Mouse (Mus musculus) granulocyte monocyte progenitor cell, adult 5-6 weeks (primary cell): ENCODE measurements around the gene Myo1d. TPM values are rescaled to one million over a fixed set of nuclear protein-coding genes. Genes with fewer than 3 reads are reported as not detected.

Experiments
- ATAC-seq: replicated peaks from 2 replicates; pipeline ENCODE4 v1.8.0; 2016; ENCODE audit warnings: mild to moderate bottlenecking, moderate TSS enrichment, inconsistent platforms; ENCODE audit not compliant: poor library complexity, severe bottlenecking
- total RNA-seq, 2 experiments: library from RNA; stranded (forward) in 1 of 2; stranded (reverse) in 1 of 2; fragments of 200-712, 200-1000 nt in 1 of 2; fragments of >200 nt in 1 of 2; fragmentation: Nextera tagmentation in 1 of 2; gene quantifications; 2 replicates each; pipeline ENCODE4 v1.2.3; 2014 to 2017

Gene Myo1d
- total RNA-seq, 2 experiments from 2014 or later, result 0.46 to 1.7 TPM

- no peak for ATAC-seq
Measured at GRCm38 (mm10) chr11:80743823-80744410, 35.9 kb downstream of the Myo1d start.

DNA sequence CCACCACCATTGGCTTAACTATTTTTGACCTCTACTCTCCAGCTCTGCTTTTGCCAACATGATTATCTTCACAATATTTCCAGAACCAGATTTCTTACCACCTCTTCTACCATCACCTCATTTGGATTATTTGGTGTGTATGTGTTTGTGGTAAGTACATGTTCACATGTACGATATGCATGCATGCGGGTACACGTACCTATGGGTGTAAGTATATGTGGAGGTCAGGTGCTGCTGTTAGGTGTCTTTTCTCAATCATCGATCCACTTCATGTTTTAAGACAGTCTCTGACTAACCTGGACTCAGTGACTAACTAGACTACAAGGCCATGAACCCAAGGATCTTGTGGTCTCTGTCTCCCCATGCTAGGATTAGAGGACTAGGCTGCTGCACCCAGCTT, 37.4 kb downstream of the Myo1d start:
- ATAC-seq, result no peak

DNA sequence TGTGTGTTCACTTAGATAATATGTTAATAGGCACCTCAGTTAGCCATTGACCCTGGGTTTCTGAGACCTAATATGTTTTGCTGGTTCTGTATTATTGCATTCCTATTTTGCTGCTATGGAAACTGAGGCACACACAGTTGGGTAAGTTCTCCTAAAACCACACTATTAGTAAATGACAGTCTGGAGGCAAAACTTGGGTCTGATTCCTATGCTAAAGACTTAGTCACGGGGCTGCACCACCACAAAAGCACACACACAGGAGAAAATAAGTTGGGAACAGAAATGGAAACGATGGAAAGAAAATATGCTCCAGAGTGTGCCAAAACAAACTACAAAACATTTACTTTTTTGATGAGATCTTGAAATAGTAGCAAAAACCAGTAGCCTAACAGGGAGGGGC, 45.1 kb downstream of the Myo1d start:
- ATAC-seq, result no peak

GRCm38 (mm10) chr11:80724701-80725100, 55.1 kb downstream of the Myo1d start:
- no peak for ATAC-seq

DNA sequence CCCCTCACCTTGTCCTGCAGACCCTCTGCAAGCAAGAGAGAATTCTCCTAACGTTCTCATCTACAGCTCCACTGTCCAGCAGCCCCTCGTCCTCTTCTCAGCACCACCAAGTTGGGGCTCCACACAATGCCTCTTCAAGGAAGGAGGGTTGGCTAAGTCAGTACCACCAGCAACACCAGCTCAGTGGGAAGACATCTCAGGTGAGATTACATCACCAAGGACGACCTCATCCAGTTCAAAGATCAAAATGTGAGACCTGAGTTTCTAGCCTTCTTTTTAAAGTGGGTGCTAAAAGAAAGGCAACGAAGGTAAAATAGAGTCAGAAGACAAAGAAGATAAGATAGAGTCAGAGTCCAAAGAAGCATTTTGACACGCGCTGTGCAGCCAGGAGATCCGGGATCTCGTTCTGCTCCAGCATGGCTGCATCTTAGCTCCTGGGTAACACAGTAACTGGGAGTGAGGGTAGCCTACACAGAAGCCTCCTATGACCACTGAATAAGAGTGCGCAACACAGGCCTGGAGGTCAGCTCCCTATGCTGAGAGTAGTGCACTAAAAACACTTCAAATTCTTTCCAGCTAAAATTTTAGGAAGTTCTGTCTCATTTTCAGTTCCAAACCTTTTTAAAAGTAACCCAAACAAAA, 56.3 kb downstream of the Myo1d start:
- no peak for ATAC-seq

DNA sequence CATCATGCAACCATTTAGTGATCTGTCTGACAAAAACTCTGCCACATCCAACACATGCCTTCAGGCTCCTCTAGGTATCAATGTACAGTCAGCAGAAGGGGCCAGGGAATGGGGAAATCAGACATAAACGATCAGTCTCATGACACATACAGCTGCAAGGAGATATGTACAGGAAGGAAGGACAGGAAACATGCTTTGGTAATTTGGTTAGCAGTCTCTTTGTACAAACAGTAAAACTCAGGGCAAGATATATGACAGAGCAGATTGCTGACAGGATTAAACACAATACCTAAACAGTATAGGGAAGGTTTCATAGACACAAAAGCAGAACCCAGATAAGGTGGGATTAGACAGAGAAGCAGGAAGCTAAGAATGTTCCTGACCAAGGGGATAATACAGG, 60.8 kb downstream of the Myo1d start:
- ATAC-seq, result peak; percentile 79

GRCm38 (mm10) chr11:80718036-80718435, 61.8 kb downstream of the Myo1d start:
- no peak for ATAC-seq

DNA sequence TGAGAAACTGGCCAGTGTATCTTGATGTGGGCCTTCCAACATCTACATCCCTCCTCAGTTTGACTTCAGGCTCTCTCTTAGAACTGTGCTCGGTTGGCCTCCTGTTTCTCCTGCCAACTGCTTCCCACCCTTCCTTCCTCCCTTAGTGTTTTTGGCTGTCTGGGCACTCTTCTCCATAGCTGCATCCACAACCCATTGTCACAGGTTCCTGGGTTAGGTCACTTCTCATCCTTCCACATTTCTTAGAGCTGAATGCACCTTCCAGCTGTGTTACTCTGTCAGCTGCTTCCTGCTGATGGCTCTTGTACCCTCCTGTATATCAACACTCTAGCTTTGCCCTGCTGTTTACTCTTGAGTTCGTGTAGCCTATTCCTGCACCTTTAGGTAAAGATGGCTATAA, 64.7 kb downstream of the Myo1d start:
- ATAC-seq, result no peak

- ATAC-seq, result no peak
Measured at GRCm38 (mm10) chr11:80713705-80714104, 66.1 kb downstream of the Myo1d start.

DNA sequence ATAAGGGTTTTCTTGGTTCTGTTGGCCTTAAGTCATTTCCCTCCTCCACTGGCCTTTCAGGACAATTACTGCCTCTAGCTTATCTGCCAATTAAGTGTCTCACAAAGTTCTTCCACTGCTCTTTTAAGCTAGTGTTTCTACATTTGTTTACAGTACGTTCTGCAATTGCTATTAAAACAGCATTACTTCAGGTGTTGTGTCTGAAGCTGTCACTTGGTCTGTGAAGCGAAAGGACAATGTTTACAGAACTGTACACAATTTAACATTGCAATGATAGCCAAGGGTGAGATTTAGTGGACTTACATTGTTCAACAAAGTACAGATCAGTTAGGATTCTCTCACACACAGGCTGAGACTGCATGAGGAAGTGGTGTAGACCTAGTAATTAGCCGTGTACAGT, 67.6 kb downstream of the Myo1d start:
- no peak for ATAC-seq

- peak; percentile 53 for ATAC-seq
Measured at GRCm38 (mm10) chr11:80711336-80711735, 68.5 kb downstream of the Myo1d start.

- ATAC-seq, result no peak
Measured at GRCm38 (mm10) chr11:80700611-80701010, 79.2 kb downstream of the Myo1d start.

DNA sequence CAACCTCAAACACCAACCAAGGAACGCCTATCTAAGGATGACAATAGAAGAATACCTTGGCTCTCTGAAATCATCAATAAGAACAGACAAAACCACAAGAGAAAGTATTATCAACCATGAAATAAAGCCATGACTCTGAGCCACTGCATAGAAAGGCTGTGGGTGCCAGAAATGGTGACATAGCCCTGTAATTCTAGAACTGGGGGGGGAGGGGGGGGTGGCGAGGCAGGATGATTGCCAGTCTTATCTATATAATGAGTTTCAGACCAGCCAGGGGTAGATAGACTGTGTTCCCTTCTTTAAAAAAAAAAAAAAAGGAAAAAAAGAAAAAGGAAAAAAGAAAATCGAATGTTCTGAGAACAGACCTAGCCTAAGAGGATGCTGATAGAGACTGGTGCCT, 81.1 kb downstream of the Myo1d start:
- ATAC-seq, result no peak

DNA sequence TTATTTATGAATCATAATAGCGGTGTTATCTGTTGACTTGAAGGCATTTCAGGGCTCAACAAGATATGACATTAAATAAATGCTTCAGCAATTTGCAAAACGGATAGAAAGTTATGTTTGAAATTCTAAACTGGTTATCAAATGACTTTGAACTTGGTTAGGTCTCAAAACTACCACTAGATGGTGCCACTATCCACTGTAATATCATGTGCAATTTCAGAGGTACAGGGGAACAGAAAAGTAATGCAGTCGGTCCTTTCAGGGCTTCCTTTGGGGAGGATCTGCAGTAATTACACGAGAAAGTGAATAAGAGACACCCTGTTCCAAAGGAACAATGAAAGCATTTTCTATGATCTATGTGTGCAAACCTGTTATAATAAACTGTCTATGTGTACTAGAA, 83.5 kb downstream of the Myo1d start:
- ATAC-seq, result peak; percentile 53; the same call in 1 of the 2 replicates

DNA sequence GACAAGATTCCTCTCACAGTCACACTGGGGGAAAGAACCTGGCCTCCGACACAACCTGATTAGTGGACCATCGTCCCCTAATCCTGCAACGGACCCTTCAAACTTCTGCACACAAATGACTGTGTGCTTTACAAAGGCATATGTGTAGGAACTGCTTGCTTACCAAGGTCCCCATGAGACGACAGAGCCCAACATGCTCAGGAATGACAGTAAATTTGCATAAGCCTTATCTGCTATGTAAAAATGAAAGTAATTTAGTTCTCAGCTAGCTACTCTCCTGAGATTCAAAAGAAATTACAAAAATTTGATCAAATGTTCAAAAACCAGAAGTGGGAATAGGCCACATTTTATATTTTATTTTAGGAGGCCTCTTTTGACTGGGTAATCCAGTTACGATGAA, 95.2 kb downstream of the Myo1d start:
- no peak for ATAC-seq

- no peak for ATAC-seq
Measured at GRCm38 (mm10) chr11:80682745-80683144, 97.1 kb downstream of the Myo1d start.

DNA sequence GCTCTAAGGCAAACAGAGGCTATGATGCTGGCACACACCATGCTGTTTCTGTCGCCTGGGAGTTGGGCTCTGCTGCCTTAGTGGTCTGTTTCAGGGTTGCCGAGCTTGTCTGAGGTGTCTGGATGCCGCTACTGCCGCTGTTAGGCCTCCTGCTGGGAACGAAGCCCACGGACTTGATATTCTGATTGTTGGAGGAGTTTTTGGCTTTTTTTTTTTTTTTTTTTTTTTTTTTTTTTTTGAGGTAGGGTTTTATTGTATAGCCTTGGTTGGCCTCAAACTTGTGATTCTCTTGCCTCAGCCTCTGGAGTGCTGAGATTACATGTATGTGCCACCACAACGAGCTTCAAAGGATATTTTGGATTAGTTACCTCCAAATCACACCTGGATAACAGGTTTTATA, 106.8 kb downstream of the Myo1d start:
- ATAC-seq, result no peak

- ATAC-seq, result peak; percentile 82
Measured at GRCm38 (mm10) chr11:80670391-80670790, 109.4 kb downstream of the Myo1d start.

- ATAC-seq, result no peak
Measured at GRCm38 (mm10) chr11:80669934-80670333, 109.9 kb downstream of the Myo1d start.

DNA sequence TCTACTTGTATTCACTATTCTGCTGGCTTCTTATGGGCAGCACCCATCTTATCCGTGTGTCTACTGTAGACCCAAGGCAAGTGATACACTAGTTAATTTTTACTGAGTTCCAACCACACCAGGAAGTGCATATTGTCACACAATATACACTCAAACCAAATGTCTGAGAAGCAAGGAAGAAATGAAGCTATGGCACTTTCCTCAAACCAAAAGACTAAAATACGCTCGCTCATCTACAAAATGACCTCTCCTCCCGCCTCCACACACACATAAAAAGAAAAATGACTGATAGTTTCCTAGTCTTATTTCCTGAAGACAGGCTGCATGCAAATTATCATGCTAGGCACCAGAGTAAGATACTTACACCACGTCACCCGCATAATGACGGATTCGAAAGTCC, 113.6 kb downstream of the Myo1d start:
- no peak for ATAC-seq

- no peak for ATAC-seq
Measured at GRCm38 (mm10) chr11:80664261-80664660, 115.6 kb downstream of the Myo1d start.

- no peak for ATAC-seq
Measured at GRCm38 (mm10) chr11:80645111-80645510, 134.7 kb downstream of the Myo1d start.
